Mouse (Mus musculus) G1E (cell line): Measurements from ENCODE around the gene Gm21411.

ENCODE experiments used
- CTCF ChIP-seq: IDR thresholded peaks from 2 replicates; pipeline ENCODE4 v1.5.1; 2012; ENCODE audit warnings: low read depth, low read length, inconsistent platforms, mixed read lengths
- GATA1 ChIP-seq: IDR thresholded peaks from 2 replicates; pipeline ENCODE4 v1.6.1; 2012; ENCODE audit warnings: borderline replicate concordance, low read length, inconsistent platforms, mixed read lengths
- POLR2AphosphoS5 ChIP-seq: IDR thresholded peaks from 2 replicates; pipeline ENCODE4 v1.6.1; 2012; ENCODE audit warnings: low read depth, low read length, inconsistent platforms; ENCODE audit not compliant: insufficient replicate concordance

DNA sequence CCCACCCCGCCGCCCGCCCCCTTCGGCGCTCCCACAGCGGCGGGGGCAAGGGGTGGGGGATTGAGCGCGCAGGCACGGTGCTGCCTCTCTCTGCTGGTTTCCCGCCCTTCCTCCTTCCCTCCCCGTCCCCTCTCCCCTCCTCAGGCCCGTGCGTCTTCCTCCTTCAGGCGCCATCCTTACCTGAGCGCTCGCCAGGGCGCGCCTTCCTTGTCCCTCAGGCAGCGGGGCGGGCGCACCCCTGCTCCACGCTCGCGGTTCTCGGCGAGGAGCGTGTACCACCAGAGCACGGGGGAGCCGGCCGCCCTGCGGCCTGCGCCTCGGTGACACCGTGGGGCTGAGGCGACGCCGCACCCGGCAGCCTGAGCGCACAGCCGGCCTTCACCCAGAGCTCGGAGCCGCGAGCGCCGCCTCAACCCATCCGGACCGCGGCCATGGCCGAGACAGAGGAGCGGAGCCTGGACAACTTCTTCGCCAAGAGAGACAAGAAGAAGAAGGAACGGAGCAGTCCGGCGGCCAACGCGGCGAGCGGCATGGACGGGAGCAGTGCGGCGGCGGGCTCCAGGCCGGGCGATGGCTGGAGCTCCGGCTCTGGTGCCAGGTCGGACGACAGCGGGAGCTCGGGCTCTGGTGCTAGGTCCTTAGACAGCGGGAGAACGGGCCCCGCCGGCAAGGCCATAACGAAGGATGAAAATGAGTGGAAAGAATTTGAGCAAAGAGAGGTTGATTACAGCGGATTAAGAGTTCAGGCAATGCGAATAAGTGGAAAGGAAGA is 23.1 kb upstream of the Gm21411 start:
- TF ChIP-seq CTCF (no peak), GATA1 (no peak), POLR2AphosphoS5 (no peak)
